Mouse (Mus musculus) CH12.LX (cell line): ENCODE data around the gene Ppp1r1a. TPM values are rescaled to one million over a fixed set of nuclear protein-coding genes. Genes with fewer than 3 reads are reported as not detected.

Experiments
- DNase-seq: peaks from one replicate; pipeline ENCODE4 v3.0.0-alpha.2; 2013; ENCODE audit errors: extremely low read depth
- H3K27ac ChIP-seq: 2 replicates; pipeline ENCODE4 v1.5.1; 2012; ENCODE audit warnings: low read depth, mild to moderate bottlenecking, control low read depth, moderate library complexity; ENCODE audit not compliant: insufficient read depth
- H3K27me3 ChIP-seq: replicated peaks from 2 replicates; pipeline ENCODE3; 2012; ENCODE audit warnings: inconsistent platforms
- H3K36me3 ChIP-seq, 2 experiments: replicated peaks in 1 of 2; 2 replicates each; pipeline versions ENCODE3 to v1.6.1; 2012; ENCODE audit warnings: inconsistent platforms in 1 of 2, low read length in 1 of 2, mild to moderate bottlenecking in 1 of 2, mixed read lengths in 1 of 2, moderate library complexity in 1 of 2; ENCODE audit not compliant: control insufficient read depth in 1 of 2, insufficient read depth in 1 of 2
- H3K4me1 ChIP-seq, 2 experiments: 2 replicates each; pipeline ENCODE4 v1.6.1; 2012; ENCODE audit warnings: inconsistent platforms in 1 of 2, moderate library complexity in 1 of 2; ENCODE audit not compliant: insufficient read depth in 2 of 2, control insufficient read depth in 1 of 2
- H3K4me2 ChIP-seq: 2 replicates; pipeline ENCODE4 v1.6.1; 2012; ENCODE audit warnings: low read depth, mild to moderate bottlenecking, control low read depth; ENCODE audit not compliant: poor library complexity, insufficient read depth, severe bottlenecking
- H3K4me3 ChIP-seq, 3 experiments: fragments of 150-350 bp in 1 of 3; sonication (generic) in 1 of 3; replicated peaks in 1 of 3; 2 replicates each; pipeline versions ENCODE3 to v1.5.1; 2011 to 2012; ENCODE audit warnings: low read depth in 2 of 3, low read length in 2 of 3, mild to moderate bottlenecking in 2 of 3, moderate library complexity in 2 of 3, control low read depth in 1 of 3, improper control_type of control experiment in 1 of 3, inconsistent platforms in 1 of 3, mixed read lengths in 1 of 3; ENCODE audit not compliant: poor library complexity in 1 of 3
- H3K79me2 ChIP-seq: replicated peaks from 2 replicates; pipeline ENCODE4 v1.6.1; 2012; ENCODE audit warnings: mild to moderate bottlenecking, moderate library complexity; ENCODE audit not compliant: control insufficient read depth, poor library complexity, insufficient read depth, severe bottlenecking; ENCODE audit errors: extremely low read depth
- H3K9ac ChIP-seq: 2 replicates; pipeline ENCODE4 v1.6.1; 2012; ENCODE audit warnings: low read depth, mild to moderate bottlenecking, control low read depth, moderate library complexity; ENCODE audit not compliant: insufficient read depth
- H3K9me3 ChIP-seq: replicated peaks from 2 replicates; pipeline ENCODE3; 2012; ENCODE audit warnings: low read length, inconsistent platforms, mixed read lengths
- BHLHE40 ChIP-seq: IDR thresholded peaks from 2 replicates; pipeline ENCODE4 v1.6.1; 2011; ENCODE audit warnings: mild to moderate bottlenecking, low read depth, low read length, improper control_type of control experiment
- CHD1 ChIP-seq: IDR thresholded peaks from 2 replicates; pipeline ENCODE4 v1.6.1; 2012; ENCODE audit warnings: low read depth, low read length, improper control_type of control experiment, inconsistent platforms
- CTCF ChIP-seq, 2 experiments: IDR thresholded peaks in 1 of 2; conservative IDR thresholded peaks in 1 of 2; 2 replicates each; pipeline ENCODE4 v1.5.1; 2011 to 2012; ENCODE audit warnings: low read depth in 2 of 2, low read length in 2 of 2, improper control_type of control experiment in 1 of 2, inconsistent platforms in 1 of 2, mild to moderate bottlenecking in 1 of 2, moderate library complexity in 1 of 2
- E2F4 ChIP-seq: IDR thresholded peaks from 2 replicates; pipeline ENCODE4 v1.6.1; 2011; ENCODE audit warnings: low read depth, low read length, improper control_type of control experiment; ENCODE audit not compliant: insufficient replicate concordance
- ELF1 ChIP-seq: IDR thresholded peaks from 2 replicates; pipeline ENCODE4 v1.6.1; 2014; ENCODE audit warnings: low read depth, mild to moderate bottlenecking, inconsistent platforms, low read length, improper control_type of control experiment
- EP300 ChIP-seq: IDR thresholded peaks from 2 replicates; pipeline ENCODE4 v1.6.1; 2011; ENCODE audit warnings: low read length, improper control_type of control experiment
- ETS1 ChIP-seq: conservative IDR thresholded peaks from 2 replicates; pipeline ENCODE4 v1.6.1; 2012; ENCODE audit warnings: low read depth, mild to moderate bottlenecking, inconsistent platforms, low read length, improper control_type of control experiment, moderate library complexity
- GABPA ChIP-seq: IDR thresholded peaks from 2 replicates; pipeline ENCODE4 v1.6.1; 2012; ENCODE audit warnings: low read depth, low read length, improper control_type of control experiment, inconsistent platforms; ENCODE audit not compliant: insufficient replicate concordance
- HCFC1 ChIP-seq: IDR thresholded peaks from 2 replicates; pipeline ENCODE4 v1.6.1; 2012; ENCODE audit warnings: low read depth, mild to moderate bottlenecking, inconsistent platforms, low read length, improper control_type of control experiment
- IRF4 ChIP-seq: IDR thresholded peaks from 2 replicates; pipeline ENCODE4 v1.6.1; 2014; ENCODE audit warnings: low read depth, mild to moderate bottlenecking, inconsistent platforms, low read length, improper control_type of control experiment
- JUN ChIP-seq: IDR thresholded peaks from 2 replicates; pipeline ENCODE4 v1.6.1; 2011; ENCODE audit warnings: low read depth, mild to moderate bottlenecking, low read length, improper control_type of control experiment, moderate library complexity; ENCODE audit not compliant: insufficient read depth
- JUND ChIP-seq: conservative IDR thresholded peaks from 2 replicates; pipeline ENCODE4 v1.6.1; 2011; ENCODE audit warnings: low read depth, low read length, improper control_type of control experiment
- KAT2A ChIP-seq: IDR thresholded peaks from 2 replicates; pipeline ENCODE4 v1.6.1; 2012; ENCODE audit warnings: low read length, improper control_type of control experiment, inconsistent platforms; ENCODE audit not compliant: insufficient replicate concordance
- MAFK ChIP-seq: IDR thresholded peaks from 2 replicates; pipeline ENCODE4 v1.6.1; 2011; ENCODE audit warnings: low read length, improper control_type of control experiment; ENCODE audit not compliant: insufficient replicate concordance
- MAX ChIP-seq: IDR thresholded peaks from 2 replicates; pipeline ENCODE4 v1.6.1; 2011; ENCODE audit warnings: low read length, improper control_type of control experiment
- MAZ ChIP-seq: IDR thresholded peaks from 2 replicates; pipeline ENCODE4 v1.6.1; 2012; ENCODE audit warnings: low read depth, mild to moderate bottlenecking, inconsistent platforms, low read length, improper control_type of control experiment, moderate library complexity
- MEF2A ChIP-seq: IDR thresholded peaks from 2 replicates; pipeline ENCODE4 v1.6.1; 2014; ENCODE audit warnings: low read depth, mild to moderate bottlenecking, inconsistent platforms, low read length, improper control_type of control experiment, borderline replicate concordance
- MXI1 ChIP-seq: IDR thresholded peaks from 2 replicates; pipeline ENCODE4 v1.6.1; 2011; ENCODE audit warnings: mild to moderate bottlenecking, low read depth, low read length, improper control_type of control experiment
- MYC ChIP-seq: IDR thresholded peaks from 2 replicates; pipeline ENCODE4 v1.6.1; 2011; ENCODE audit warnings: low read depth, mild to moderate bottlenecking, improper control_type of control experiment, low read length
- NELFE ChIP-seq: IDR thresholded peaks from 2 replicates; pipeline ENCODE4 v1.6.1; 2011; ENCODE audit warnings: low read depth, low read length, improper control_type of control experiment
- NRF1 ChIP-seq: IDR thresholded peaks from 2 replicates; pipeline ENCODE4 v1.6.1; 2014; ENCODE audit warnings: low read depth, mild to moderate bottlenecking, inconsistent platforms, low read length, improper control_type of control experiment, moderate library complexity
- PAX5 ChIP-seq: IDR thresholded peaks from 2 replicates; pipeline ENCODE4 v1.6.1; 2012; ENCODE audit warnings: low read length, inconsistent platforms, mixed read lengths
- POLR2A ChIP-seq: IDR thresholded peaks from 2 replicates; pipeline ENCODE4 v1.6.1; 2011; ENCODE audit warnings: low read depth, mild to moderate bottlenecking, improper control_type of control experiment, low read length
- POLR2AphosphoS2 ChIP-seq: IDR thresholded peaks from 2 replicates; pipeline ENCODE4 v1.6.1; 2011; ENCODE audit warnings: low read depth, low read length, improper control_type of control experiment
- RAD21 ChIP-seq: IDR thresholded peaks from 2 replicates; pipeline ENCODE4 v1.6.1; 2011; ENCODE audit warnings: low read depth, mild to moderate bottlenecking, low read length, improper control_type of control experiment, moderate library complexity
- SIN3A ChIP-seq: IDR thresholded peaks from 2 replicates; pipeline ENCODE4 v1.6.1; 2012; ENCODE audit warnings: low read length, improper control_type of control experiment, inconsistent platforms
- TCF12 ChIP-seq: IDR thresholded peaks from 2 replicates; pipeline ENCODE4 v1.6.1; 2014; ENCODE audit warnings: low read depth, mild to moderate bottlenecking, inconsistent platforms, low read length, improper control_type of control experiment
- UBTF ChIP-seq: IDR thresholded peaks from 2 replicates; pipeline ENCODE4 v1.6.1; 2012; ENCODE audit warnings: low read depth, mild to moderate bottlenecking, inconsistent platforms, low read length, improper control_type of control experiment, moderate library complexity
- USF1 ChIP-seq: IDR thresholded peaks from 2 replicates; pipeline ENCODE4 v1.6.1; 2014; ENCODE audit warnings: low read depth, mild to moderate bottlenecking, inconsistent platforms, low read length, improper control_type of control experiment
- ZKSCAN1 ChIP-seq: IDR thresholded peaks from 2 replicates; pipeline ENCODE4 v1.6.1; 2012; ENCODE audit warnings: low read depth, inconsistent platforms, low read length, improper control_type of control experiment, borderline replicate concordance
- dilution Hi-C: fragments of 300-500 bp; cut with MboI; formaldehyde crosslinking; loops from 2 replicates; pipeline ENCODE4 v1.14.3; 2020; ENCODE audit warnings: low sequenced_read_pairs; ENCODE audit not compliant: extremely low pct_unique_long_range_greater_than_20kb, extremely low pct_ligation_motif_present
- in situ Hi-C: fragments of 300-500 bp; cut with MboI; formaldehyde crosslinking; loops from 3 replicates; pipeline ENCODE4 v1.14.3; 2019; ENCODE audit warnings: low sequenced_read_pairs, low pct_ligation_motif_present, low pct_unique_long_range_greater_than_20kb, mixed read lengths
- polyA plus RNA-seq: library from polyadenylated mRNA; unstranded; fragments of >175 nt; gene quantifications from 2 replicates; pipeline ENCODE4 v1.2.1, GENCODE M21; 2012; ENCODE audit warnings: low read depth; ENCODE audit not compliant: insufficient read length
- total RNA-seq, 2 experiments: library from RNA; depleted of rRNA; stranded (reverse); fragments of 300-350 nt in 1 of 2; fragments of >200 nt in 1 of 2; gene quantifications; 2 replicates each; pipeline ENCODE4 v1.2.3; 2012 to 2014

Ppp1r1a gene
- total and polyA plus RNA-seq, 3 experiments = 0.59 TPM; not detected in 2

GRCm38 (mm10) chr15:103518600-103519385 lies 19.0 kb downstream of the Ppp1r1a start:
- TF ChIP-seq IRF4 (no peak), MYC (no peak), KAT2A (no peak), BHLHE40 (no peak), NRF1 (no peak), MAZ (no peak), RAD21 (no peak), USF1 (no peak), E2F4 (no peak), SIN3A (no peak), MXI1 (no peak)
- peaks cover 40 to 79% of the 10 kb centered on the region in 2 experiments for H3K36me3 ChIP-seq
- no peak overlapping the region for H3K4me2 ChIP-seq
- no peaks in the 10 kb centered on the region; the same call in 1 of the 2 replicates for H3K79me2 ChIP-seq
- peaks cover 17 to 72% of the 10 kb centered on the region in 2 experiments for H3K4me1 ChIP-seq
- H3K9me3 ChIP-seq = no peaks in the 10 kb centered on the region
- H3K27ac ChIP-seq = no peak overlapping the region
- dilution Hi-C loops = no loop called here
- no peak overlapping the region for H3K9ac ChIP-seq
- DNase-seq = no peak
- no peak overlapping the region for H3K4me3 ChIP-seq
- in situ Hi-C loops = no loop called here
- H3K27me3 ChIP-seq = no peaks in the 10 kb centered on the region

- Histone ChIP-seq H3K79me2 (no peaks in the 10 kb centered on the region; the same call in 1 of the 2 replicates), H3K9ac (no peak overlapping the region), H3K36me3 (peaks cover 14 to 77% of the 10 kb centered on the region in 2 experiments), H3K4me2 (peak overlapping the region; percentile 42; the same call in 1 of the 2 replicates), H3K27me3 (no peaks in the 10 kb centered on the region), H3K4me1 (peaks cover 20 to 62% of the 10 kb centered on the region in 2 experiments), H3K9me3 (no peaks in the 10 kb centered on the region), H3K27ac (no peak overlapping the region), H3K4me3 (no peak overlapping the region)
- in situ Hi-C loops (no loop called here), dilution Hi-C loops (no loop called here)
- peak; percentile 38 for DNase-seq
- peak; percentile 94 for TF ChIP-seq MEF2A
- TF ChIP-seq ETS1 = no peak; the same call in 1 of the 2 replicates
- peak; percentile 86 for TF ChIP-seq IRF4
- TF ChIP-seq TCF12 = no peak
- TF ChIP-seq MAFK = no peak
- no peak for TF ChIP-seq KAT2A
- no peak for TF ChIP-seq ZKSCAN1
- no peak for TF ChIP-seq GABPA
- TF ChIP-seq POLR2AphosphoS2 = no peak
- no peak for TF ChIP-seq UBTF
- no peak for TF ChIP-seq NELFE
- no peak for TF ChIP-seq RAD21
- TF ChIP-seq MAX = no peak
- no peak for TF ChIP-seq CHD1
- no peak for TF ChIP-seq HCFC1
- peak; percentile 58; the same call in 1 of the 2 replicates for TF ChIP-seq EP300
- no peak for TF ChIP-seq NRF1
- no peak for TF ChIP-seq JUN
- no peak for TF ChIP-seq JUND
- no peak for TF ChIP-seq POLR2A
- no peak for TF ChIP-seq BHLHE40
- no peak for TF ChIP-seq PAX5
- no peak for TF ChIP-seq CTCF (conservative IDR thresholded peaks at IDR 0.05 in 1 of 2, IDR thresholded peaks at IDR 0.05 in 1 of 2; ENCODE audit: low read depth in 2 of 2, low read length in 2 of 2)
- TF ChIP-seq MYC = no peak
- no peak for TF ChIP-seq USF1
- TF ChIP-seq MXI1 = no peak
- 0 out of 2 replicates have a peak, but pooled peaks have one; percentile 7 for TF ChIP-seq ELF1
These were observed 22.9 kb downstream of the Ppp1r1a start for GRCm38 (mm10) chr15:103514914-103515313.
